Mouse (Mus musculus): ENCODE measurements around the gene Tap1. TPM values are rescaled to one million over a fixed set of nuclear protein-coding genes. Genes with fewer than 3 reads are reported as not detected.
"Not testable (repeated sequence)": the region's sequence is repeated elsewhere in the genome, so short reads cannot be mapped to it uniquely, and the experiment has no call there.

Tap1 gene
- polyA plus RNA-seq, 1 experiment from 2014 or later = 4.1 TPM

DNA sequence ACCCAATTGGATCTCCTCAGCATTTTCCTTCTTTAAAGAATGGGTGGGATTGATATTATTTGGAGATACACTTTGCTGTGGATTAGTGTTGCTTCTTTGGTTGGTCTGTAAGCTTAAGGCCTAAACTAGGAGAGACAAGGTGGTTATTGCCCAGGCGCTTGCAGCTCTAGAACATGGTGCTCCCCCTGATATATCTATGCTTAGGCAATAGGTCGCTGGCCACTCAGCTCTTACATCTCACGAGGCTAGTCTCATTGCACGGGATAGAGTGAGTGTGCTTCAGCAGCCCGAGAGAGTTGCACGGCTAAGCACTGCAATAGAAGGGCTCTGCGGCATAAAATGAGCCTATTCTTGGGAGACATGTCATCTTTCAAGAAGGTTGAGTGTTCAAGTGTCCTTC, 44.7 kb downstream of the Tap1 start:
- not testable (repeated sequence) for H3K4me2 ChIP-seq; H3K4me1 ChIP-seq (replicated peaks); ATAC-seq (ENCODE audit: insufficient number of reproducible peaks, insufficient read depth, low FRiP score, low TSS enrichment, low read depth); H3K9ac ChIP-seq (replicated peaks); H3K27me3 ChIP-seq; H3K36me3 ChIP-seq; H3K27ac ChIP-seq; H3K9me3 ChIP-seq; H3K4me3 ChIP-seq (replicated peaks)
- WGBS = 91% methylated on average over 5 of the region's 7 CpGs

- no peak for ATAC-seq (ENCODE audit: insufficient number of reproducible peaks, insufficient read depth, low FRiP score, low TSS enrichment, low read depth)
- Histone ChIP-seq H3K27ac (no peak overlapping the region), H3K4me1 (replicated peaks) (no peaks in the 10 kb centered on the region), H3K9ac (replicated peaks) (no peak overlapping the region), H3K9me3 (no peaks in the 10 kb centered on the region), H3K4me3 (replicated peaks) (no peak overlapping the region), H3K27me3 (no peaks in the 10 kb centered on the region), H3K4me2 (no peak overlapping the region), H3K36me3 (no peaks in the 10 kb centered on the region)
- 52% methylated on average over 9 of the region's 9 CpGs for WGBS
These were observed 47.6 kb downstream of the Tap1 start for GRCm38 (mm10) chr17:34234926-34235325.

- ATAC-seq (ENCODE audit: insufficient number of reproducible peaks, insufficient read depth, low FRiP score, low TSS enrichment, low read depth) = no peak
- WGBS = 85% methylated on average over 5 of the region's 5 CpGs
These were observed 49.3 kb downstream of the Tap1 start for GRCm38 (mm10) chr17:34236691-34237090.

GRCm38 (mm10) chr17:34237741-34238140, 50.4 kb downstream of the Tap1 start:
- Histone ChIP-seq H3K4me1 (replicated peaks) (no peaks in the 10 kb centered on the region), H3K9ac (replicated peaks) (no peak overlapping the region), H3K4me2 (no peak overlapping the region), H3K4me3 (replicated peaks) (no peak overlapping the region), H3K9me3 (no peaks in the 10 kb centered on the region), H3K27ac (no peak overlapping the region), H3K36me3 (no peaks in the 10 kb centered on the region), H3K27me3 (no peaks in the 10 kb centered on the region; the same call in 1 of the 2 replicates)
- 81% methylated on average over 3 of the region's 3 CpGs for WGBS
- ATAC-seq (ENCODE audit: insufficient number of reproducible peaks, insufficient read depth, low FRiP score, low TSS enrichment, low read depth) = no peak

More at GRCm38 (mm10) chr17:34236691-34237090, 49.3 kb downstream of the Tap1 start:
- Histone ChIP-seq H3K27me3 (no peaks in the 10 kb centered on the region), H3K4me3 (replicated peaks) (no peak overlapping the region), H3K36me3 (no peaks in the 10 kb centered on the region), H3K4me1 (replicated peaks) (no peaks in the 10 kb centered on the region), H3K9ac (replicated peaks) (no peak overlapping the region), H3K9me3 (no peaks in the 10 kb centered on the region), H3K4me2 (no peak overlapping the region), H3K27ac (no peak overlapping the region)

GRCm38 (mm10) chr17:34238706-34239105, 51.4 kb downstream of the Tap1 start, which contains the start of gene H2-Ob:
TSS of gene H2-Ob (plus strand) at chr17:34238903.
- no peak; the same call in 1 of the 2 replicates for ATAC-seq (ENCODE audit: insufficient number of reproducible peaks, insufficient read depth, low FRiP score, low TSS enrichment, low read depth)
- 56% methylated on average over 3 of the region's 3 CpGs for WGBS

DNA sequence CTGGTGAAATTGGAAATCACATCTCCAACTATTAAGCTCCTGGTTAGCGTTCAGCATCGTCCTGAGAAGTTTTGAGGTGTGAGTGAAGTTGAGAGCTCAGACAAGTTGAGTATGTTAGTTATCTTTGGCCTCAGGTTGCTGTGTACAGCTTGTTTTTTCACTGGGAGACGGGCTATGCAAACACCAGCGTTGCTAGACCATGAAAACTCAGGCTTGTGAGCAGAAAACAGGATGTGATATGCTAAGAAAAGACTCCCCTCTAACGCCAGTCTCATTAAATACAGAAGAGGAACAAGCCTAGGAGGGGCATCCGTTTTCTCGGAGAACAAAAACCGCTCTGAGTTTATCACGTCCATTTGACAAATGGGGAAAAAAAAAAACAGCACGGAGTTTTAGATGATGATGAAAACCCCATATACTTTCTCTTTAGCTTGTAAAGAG, 52.3 kb downstream of the Tap1 start:
- Histone ChIP-seq H3K27ac (no peak overlapping the region), H3K4me1 (replicated peaks) (no peaks in the 10 kb centered on the region), H3K9me3 (no peaks in the 10 kb centered on the region), H3K4me3 (replicated peaks) (no peak overlapping the region), H3K27me3 (no peaks in the 10 kb centered on the region; the same call in 1 of the 2 replicates), H3K4me2 (no peak overlapping the region), H3K36me3 (no peaks in the 10 kb centered on the region), H3K9ac (replicated peaks) (no peak overlapping the region)
- 69% methylated on average over 10 of the region's 10 CpGs for WGBS
- ATAC-seq (ENCODE audit: insufficient number of reproducible peaks, insufficient read depth, low FRiP score, low TSS enrichment, low read depth) = no peak

More at GRCm38 (mm10) chr17:34238706-34239105, 51.4 kb downstream of the Tap1 start, which contains the start of gene H2-Ob:
- H3K9ac ChIP-seq (replicated peaks) = no peak within 1 kb of the TSS
- H3K4me3 ChIP-seq (replicated peaks) = no peak within 1 kb of the TSS
- H3K4me2 ChIP-seq = no peak within 1 kb of the TSS
- H3K4me1 ChIP-seq (replicated peaks) = no peaks in the 10 kb centered on the region
- no peaks in the 10 kb centered on the region for H3K36me3 ChIP-seq
- H3K27ac ChIP-seq = no peak within 1 kb of the TSS
- no peaks in the 10 kb centered on the region; the same call in 1 of the 2 replicates for H3K27me3 ChIP-seq
- H3K9me3 ChIP-seq = no peaks in the 10 kb centered on the region

DNA sequence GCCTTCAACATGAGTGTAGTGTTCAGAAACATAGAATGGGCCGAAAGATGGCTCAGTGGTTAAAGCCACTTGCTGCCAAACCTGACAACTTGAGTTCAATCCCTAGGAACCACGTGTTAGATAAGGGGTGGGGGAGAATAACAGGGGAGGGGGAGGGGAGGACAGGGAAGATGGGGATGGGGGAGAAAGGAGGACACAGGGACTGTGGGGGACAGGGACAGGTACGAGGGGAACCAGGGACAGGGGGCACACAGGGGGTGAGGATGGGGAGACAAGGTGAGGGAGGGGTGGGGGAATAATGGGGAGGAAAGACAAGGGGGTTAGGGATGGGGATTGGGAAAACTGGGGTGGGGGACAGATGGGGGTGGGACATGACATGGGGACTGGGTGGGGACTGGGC, 53.0 kb downstream of the Tap1 start:
- H3K36me3 ChIP-seq = no peaks in the 10 kb centered on the region
- ATAC-seq (ENCODE audit: insufficient number of reproducible peaks, insufficient read depth, low FRiP score, low TSS enrichment, low read depth) = no peak
- 66% methylated on average over 3 of the region's 3 CpGs for WGBS
- no peak overlapping the region for H3K4me2 ChIP-seq
- no peaks in the 10 kb centered on the region; the same call in 1 of the 2 replicates for H3K27me3 ChIP-seq
- no peak overlapping the region for H3K4me3 ChIP-seq (replicated peaks)
- H3K27ac ChIP-seq = no peak overlapping the region
- H3K4me1 ChIP-seq (replicated peaks) = no peaks in the 10 kb centered on the region
- H3K9me3 ChIP-seq = no peaks in the 10 kb centered on the region
- H3K9ac ChIP-seq (replicated peaks) = no peak overlapping the region

GRCm38 (mm10) chr17:34240916-34241315, 53.6 kb downstream of the Tap1 start:
- Histone ChIP-seq H3K27ac (no peak overlapping the region), H3K4me2 (no peak overlapping the region), H3K9me3 (no peaks in the 10 kb centered on the region), H3K4me1 (replicated peaks) (no peaks in the 10 kb centered on the region), H3K9ac (replicated peaks) (no peak overlapping the region), H3K36me3 (no peaks in the 10 kb centered on the region), H3K4me3 (replicated peaks) (no peak overlapping the region), H3K27me3 (no peaks in the 10 kb centered on the region; the same call in 1 of the 2 replicates)
- no peak for ATAC-seq (ENCODE audit: insufficient number of reproducible peaks, insufficient read depth, low FRiP score, low TSS enrichment, low read depth)
- WGBS = 78% methylated on average over 6 of the region's 6 CpGs

GRCm38 (mm10) chr17:34244656-34245055, 57.3 kb downstream of the Tap1 start:
- Histone ChIP-seq H3K27me3 (peaks cover 6% of the 10 kb centered on the region), H3K9me3 (no peaks in the 10 kb centered on the region), H3K36me3 (no peaks in the 10 kb centered on the region), H3K9ac (replicated peaks) (no peak overlapping the region), H3K4me2 (no peak overlapping the region), H3K4me3 (replicated peaks) (no peak overlapping the region), H3K27ac (no peak overlapping the region), H3K4me1 (replicated peaks) (no peaks in the 10 kb centered on the region)
- 80% methylated on average over 4 of the region's 4 CpGs for WGBS
- ATAC-seq (ENCODE audit: insufficient number of reproducible peaks, insufficient read depth, low FRiP score, low TSS enrichment, low read depth) = no peak

Other genes with a start within 250 kb of the Tap1 start
- 180 and 186 TPM in 2 replicates for gene Pfdn6, start 247.2 kb upstream of the Tap1 start, polyA plus RNA-seq (2016; fragmentation: Nextera tagmentation; extraction: Ambion mirVana)
- gene Wdr46, start 246.9 kb upstream of the Tap1 start, polyA plus RNA-seq (2016; fragmentation: Nextera tagmentation; extraction: Ambion mirVana) = 45.5 and 45.8 TPM in 2 replicates
- 5.0 and 6.8 TPM in 2 replicates for gene B3galt4, start 236.1 kb upstream of the Tap1 start, polyA plus RNA-seq (2016; fragmentation: Nextera tagmentation; extraction: Ambion mirVana)
- gene Vps52, start 231.7 kb upstream of the Tap1 start, polyA plus RNA-seq (2016; fragmentation: Nextera tagmentation; extraction: Ambion mirVana) = 53.3 and 55.0 TPM in 2 replicates
- gene Rps18, start 231.6 kb upstream of the Tap1 start, polyA plus RNA-seq (2016; fragmentation: Nextera tagmentation; extraction: Ambion mirVana) = 1,388 and 1,510 TPM in 2 replicates
- gene H2-K1, start 187.2 kb upstream of the Tap1 start, polyA plus RNA-seq (2016; fragmentation: Nextera tagmentation; extraction: Ambion mirVana) = 4.5 and 5.0 TPM in 2 replicates
- 21.6 and 25.3 TPM in 2 replicates for gene Ring1, start 162.9 kb upstream of the Tap1 start, polyA plus RNA-seq (2016; fragmentation: Nextera tagmentation; extraction: Ambion mirVana)
- gene H2-Ke6, start 159.5 kb upstream of the Tap1 start, polyA plus RNA-seq (2016; fragmentation: Nextera tagmentation; extraction: Ambion mirVana) = 54.4 and 56.8 TPM in 2 replicates
- gene Slc39a7, start 155.9 kb upstream of the Tap1 start, polyA plus RNA-seq (2016; fragmentation: Nextera tagmentation; extraction: Ambion mirVana) = 179 and 191 TPM in 2 replicates
- gene Rxrb, start 155.7 kb upstream of the Tap1 start, polyA plus RNA-seq (2016; fragmentation: Nextera tagmentation; extraction: Ambion mirVana) = 64.3 and 64.4 TPM in 2 replicates
- 17.5 and 31.9 TPM in 2 replicates for gene Col11a2, start 148.1 kb upstream of the Tap1 start, polyA plus RNA-seq (2016; fragmentation: Nextera tagmentation; extraction: Ambion mirVana)
- gene H2-Oa, start 95.2 kb upstream of the Tap1 start, polyA plus RNA-seq (2016; fragmentation: Nextera tagmentation; extraction: Ambion mirVana) = 0.71 and 0.86 TPM in 2 replicates
- gene H2-DMa, start 68.0 kb upstream of the Tap1 start, polyA plus RNA-seq (2016; fragmentation: Nextera tagmentation; extraction: Ambion mirVana) = 11.1 and 13.2 TPM in 2 replicates
- 129 and 134 TPM in 2 replicates for gene Brd2, start 64.9 kb upstream of the Tap1 start, polyA plus RNA-seq (2016; fragmentation: Nextera tagmentation; extraction: Ambion mirVana)
- 0.30 and 0.32 TPM in 2 replicates for gene H2-DMb2, start 44.2 kb upstream of the Tap1 start, polyA plus RNA-seq (2016; fragmentation: Nextera tagmentation; extraction: Ambion mirVana)
- gene H2-DMb1, start 34.5 kb upstream of the Tap1 start, polyA plus RNA-seq (2016; fragmentation: Nextera tagmentation; extraction: Ambion mirVana) = 1.2 and 1.3 TPM in 2 replicates
- gene Psmb9, start 211 bp downstream of the Tap1 start, polyA plus RNA-seq (2016; fragmentation: Nextera tagmentation; extraction: Ambion mirVana) = 2.4 and 2.5 TPM in 2 replicates
- gene Psmb8, start 10.2 kb downstream of the Tap1 start, polyA plus RNA-seq (2016; fragmentation: Nextera tagmentation; extraction: Ambion mirVana) = 2.1 and 3.1 TPM in 2 replicates
- 1.5 and 1.7 TPM in 2 replicates for gene Tap2, start 16.0 kb downstream of the Tap1 start, polyA plus RNA-seq (2016; fragmentation: Nextera tagmentation; extraction: Ambion mirVana)
- gene H2-Ob, start 51.4 kb downstream of the Tap1 start, polyA plus RNA-seq (2016; fragmentation: Nextera tagmentation; extraction: Ambion mirVana) = not detected in 2 replicates
- 2.7 and 2.8 TPM in 2 replicates for gene H2-Ab1, start 70.1 kb downstream of the Tap1 start, polyA plus RNA-seq (2016; fragmentation: Nextera tagmentation; extraction: Ambion mirVana)
- gene H2-Aa, start 100.3 kb downstream of the Tap1 start, polyA plus RNA-seq (2016; fragmentation: Nextera tagmentation; extraction: Ambion mirVana) = 0.50 TPM in 1 of 2 replicates, not detected in the other
- 1.0 and 2.0 TPM in 2 replicates for gene H2-Eb1, start 118.3 kb downstream of the Tap1 start, polyA plus RNA-seq (2016; fragmentation: Nextera tagmentation; extraction: Ambion mirVana)
- 0.12 and 0.18 TPM in 2 replicates for gene H2-Eb2, start 138.1 kb downstream of the Tap1 start, polyA plus RNA-seq (2016; fragmentation: Nextera tagmentation; extraction: Ambion mirVana)
- gene Btnl2, start 167.3 kb downstream of the Tap1 start, polyA plus RNA-seq (2016; fragmentation: Nextera tagmentation; extraction: Ambion mirVana) = not detected in 2 replicates
- gene Btnl1, start 189.6 kb downstream of the Tap1 start, polyA plus RNA-seq (2016; fragmentation: Nextera tagmentation; extraction: Ambion mirVana) = not detected in 2 replicates
- 0.40 and 1.3 TPM in 2 replicates for gene BC051142, start 211.3 kb downstream of the Tap1 start, polyA plus RNA-seq (2016; fragmentation: Nextera tagmentation; extraction: Ambion mirVana)

All from limb, embryonic 12.5 days (tissue).